Mouse (Mus musculus): ENCODE data around the gene Mxd3. TPM values are rescaled to one million over a fixed set of nuclear protein-coding genes. Genes with fewer than 3 reads are reported as not detected.

Gene Mxd3
- polyA plus RNA-seq, 1 experiment from 2014 or later: 8.5 TPM

DNA sequence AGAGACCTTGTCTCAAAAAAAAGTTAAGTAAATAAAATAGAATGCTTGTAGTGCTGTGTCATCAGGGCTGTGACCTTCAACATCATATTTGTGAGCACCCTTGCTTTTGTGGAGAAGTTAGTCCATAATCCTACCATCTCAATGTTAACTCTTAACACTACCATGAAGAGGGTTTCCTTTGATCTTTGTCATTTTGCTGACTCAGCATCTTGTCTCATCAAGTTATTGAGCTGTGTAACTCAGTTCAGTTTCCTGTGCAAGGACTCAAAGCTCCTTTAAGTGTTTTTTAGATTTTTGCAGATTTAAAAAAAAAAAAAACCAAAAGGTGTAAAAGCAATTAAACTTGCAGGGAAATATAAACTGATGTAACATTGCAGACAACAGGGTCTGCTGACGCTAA is 32.9 kb downstream of the Mxd3 start:
- H3K4me3 ChIP-seq (ENCODE audit: low read depth, low read length): no peak overlapping the region
- no peak overlapping the region for H3K9ac ChIP-seq (ENCODE audit: low read depth, low read length)
- H3K27me3 ChIP-seq (replicated peaks; ENCODE audit: control insufficient read depth, insufficient read depth, low read length): no peaks in the 10 kb centered on the region
- H3K27ac ChIP-seq (ENCODE audit: low read depth, low read length): no peak overlapping the region
- H3K9me3 ChIP-seq (ENCODE audit: control insufficient read depth): no peaks in the 10 kb centered on the region
- 96% methylated on average over 1 of the region's 1 CpGs for WGBS
- peaks cover 86% of the 10 kb centered on the region for H3K36me3 ChIP-seq (ENCODE audit: control insufficient read depth, insufficient read depth)
- no peak for TF ChIP-seq CTCF (IDR thresholded peaks at IDR 0.05; ENCODE audit: low read depth)
- no peak for ATAC-seq
- H3K4me2 ChIP-seq (replicated peaks; ENCODE audit: low read depth): no peak overlapping the region
- no peaks in the 10 kb centered on the region for H3K4me1 ChIP-seq (replicated peaks; ENCODE audit: control insufficient read depth, insufficient read depth, low read length)

DNA sequence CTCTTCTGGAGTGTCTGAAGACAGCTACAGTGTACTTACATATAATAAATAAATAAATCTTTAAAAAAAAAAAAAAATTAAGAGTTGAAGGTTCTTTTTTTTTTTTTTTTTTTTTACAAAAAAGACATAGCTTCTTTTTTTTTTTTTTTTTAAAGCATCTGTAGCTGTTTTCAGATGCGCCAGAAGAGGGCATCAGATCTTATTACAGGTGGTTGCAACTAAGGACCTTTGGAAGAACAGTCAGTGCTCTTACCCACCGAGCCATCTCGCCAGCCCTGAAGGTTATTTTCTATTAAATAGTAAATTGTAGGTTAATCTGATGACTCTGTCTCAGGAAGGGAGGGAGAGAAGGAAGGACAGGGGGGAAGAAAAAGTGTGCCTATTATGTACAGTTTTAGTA is 40.8 kb downstream of the Mxd3 start:
- no peak for ATAC-seq
- Histone ChIP-seq H3K27me3 (replicated peaks; ENCODE audit: control insufficient read depth, insufficient read depth, low read length) (no peaks in the 10 kb centered on the region), H3K36me3 (ENCODE audit: control insufficient read depth, insufficient read depth) (peaks cover 67% of the 10 kb centered on the region), H3K4me1 (replicated peaks; ENCODE audit: control insufficient read depth, insufficient read depth, low read length) (no peaks in the 10 kb centered on the region), H3K27ac (ENCODE audit: low read depth, low read length) (no peak overlapping the region), H3K4me3 (ENCODE audit: low read depth, low read length) (no peak overlapping the region), H3K9ac (ENCODE audit: low read depth, low read length) (no peak overlapping the region), H3K9me3 (ENCODE audit: control insufficient read depth) (no peaks in the 10 kb centered on the region), H3K4me2 (replicated peaks; ENCODE audit: low read depth) (no peak overlapping the region)
- 68% methylated on average over 3 of the region's 3 CpGs for WGBS
- peak; percentile 29; the same call in 1 of the 2 replicates for TF ChIP-seq CTCF (IDR thresholded peaks at IDR 0.05; ENCODE audit: low read depth)

- Histone ChIP-seq H3K4me1 (replicated peaks; ENCODE audit: control insufficient read depth, insufficient read depth, low read length) (no peaks in the 10 kb centered on the region), H3K27me3 (replicated peaks; ENCODE audit: control insufficient read depth, insufficient read depth, low read length) (no peaks in the 10 kb centered on the region), H3K9ac (ENCODE audit: low read depth, low read length) (no peak overlapping the region), H3K9me3 (ENCODE audit: control insufficient read depth) (no peaks in the 10 kb centered on the region), H3K27ac (ENCODE audit: low read depth, low read length) (peak overlapping the region; percentile 1; the same call in 1 of the 2 replicates), H3K4me3 (ENCODE audit: low read depth, low read length) (no peak overlapping the region), H3K36me3 (ENCODE audit: control insufficient read depth, insufficient read depth) (peaks cover 44% of the 10 kb centered on the region), H3K4me2 (replicated peaks; ENCODE audit: low read depth) (no peak overlapping the region)
- 72% methylated on average over 5 of the region's 5 CpGs for WGBS
- no peak for ATAC-seq
- TF ChIP-seq CTCF (IDR thresholded peaks at IDR 0.05; ENCODE audit: low read depth): no peak
Measured at GRCm38 (mm10) chr13:55277646-55278045, 52.0 kb downstream of the Mxd3 start.

GRCm38 (mm10) chr13:55277203-55277602 is 52.4 kb downstream of the Mxd3 start:
- Histone ChIP-seq H3K4me1 (replicated peaks; ENCODE audit: control insufficient read depth, insufficient read depth, low read length) (no peaks in the 10 kb centered on the region), H3K27ac (ENCODE audit: low read depth, low read length) (no peak overlapping the region), H3K9me3 (ENCODE audit: control insufficient read depth) (no peaks in the 10 kb centered on the region), H3K27me3 (replicated peaks; ENCODE audit: control insufficient read depth, insufficient read depth, low read length) (no peaks in the 10 kb centered on the region), H3K4me3 (ENCODE audit: low read depth, low read length) (no peak overlapping the region), H3K9ac (ENCODE audit: low read depth, low read length) (no peak overlapping the region), H3K36me3 (ENCODE audit: control insufficient read depth, insufficient read depth) (peaks cover 41% of the 10 kb centered on the region), H3K4me2 (replicated peaks; ENCODE audit: low read depth) (no peak overlapping the region)
- 86% methylated on average over 5 of the region's 5 CpGs for WGBS
- no peak for TF ChIP-seq CTCF (IDR thresholded peaks at IDR 0.05; ENCODE audit: low read depth)
- no peak for ATAC-seq

Other genes starting within 250 kb of the Mxd3 start
- 14.1 and 15.9 TPM in 2 replicates for gene Uimc1, start 229.5 kb downstream of the Mxd3 start, polyA plus RNA-seq (2015; fragmentation: Nextera tagmentation; extraction: Ambion mirVana)
- gene Zfp346, start 224.5 kb downstream of the Mxd3 start, polyA plus RNA-seq (2015; fragmentation: Nextera tagmentation; extraction: Ambion mirVana): 5.5 and 6.2 TPM in 2 replicates
- gene Gm17617, start 196.3 kb downstream of the Mxd3 start, polyA plus RNA-seq (2015; fragmentation: Nextera tagmentation; extraction: Ambion mirVana): not detected in 2 replicates
- 3.8 and 4.0 TPM in 2 replicates for gene Fgfr4, start 177.2 kb downstream of the Mxd3 start, polyA plus RNA-seq (2015; fragmentation: Nextera tagmentation; extraction: Ambion mirVana)
- 37.4 and 38.0 TPM in 2 replicates for gene Nsd1, start 120.0 kb downstream of the Mxd3 start, polyA plus RNA-seq (2015; fragmentation: Nextera tagmentation; extraction: Ambion mirVana)
- gene Prelid1, start 9.3 kb downstream of the Mxd3 start, polyA plus RNA-seq (2015; fragmentation: Nextera tagmentation; extraction: Ambion mirVana): 540 and 567 TPM in 2 replicates
- 142 and 156 TPM in 2 replicates for gene Rab24, start 7.9 kb downstream of the Mxd3 start, polyA plus RNA-seq (2015; fragmentation: Nextera tagmentation; extraction: Ambion mirVana)
- 85.3 and 93.0 TPM in 2 replicates for gene Lman2, start 33.0 kb upstream of the Mxd3 start, polyA plus RNA-seq (2015; fragmentation: Nextera tagmentation; extraction: Ambion mirVana)
- 1.2 and 1.3 TPM in 2 replicates for gene Rgs14, start 39.9 kb upstream of the Mxd3 start, polyA plus RNA-seq (2015; fragmentation: Nextera tagmentation; extraction: Ambion mirVana)
- 0.04 and 0.16 TPM in 2 replicates for gene Slc34a1, start 68.4 kb upstream of the Mxd3 start, polyA plus RNA-seq (2015; fragmentation: Nextera tagmentation; extraction: Ambion mirVana)
- not detected in 2 replicates for gene Pfn3, start 85.4 kb upstream of the Mxd3 start, polyA plus RNA-seq (2015; fragmentation: Nextera tagmentation; extraction: Ambion mirVana)
- 1.2 and 2.3 TPM in 2 replicates for gene F12, start 97.0 kb upstream of the Mxd3 start, polyA plus RNA-seq (2015; fragmentation: Nextera tagmentation; extraction: Ambion mirVana)
- gene Grk6, start 115.2 kb upstream of the Mxd3 start, polyA plus RNA-seq (2015; fragmentation: Nextera tagmentation; extraction: Ambion mirVana): 10.5 and 11.4 TPM in 2 replicates
- 0.14 and 0.27 TPM in 2 replicates for gene Prr7, start 134.4 kb upstream of the Mxd3 start, polyA plus RNA-seq (2015; fragmentation: Nextera tagmentation; extraction: Ambion mirVana)
- 31.3 and 34.8 TPM in 2 replicates for gene Dbn1, start 158.3 kb upstream of the Mxd3 start, polyA plus RNA-seq (2015; fragmentation: Nextera tagmentation; extraction: Ambion mirVana)
- 131 and 142 TPM in 2 replicates for gene Pdlim7, start 183.9 kb upstream of the Mxd3 start, polyA plus RNA-seq (2015; fragmentation: Nextera tagmentation; extraction: Ambion mirVana)
- 1.5 and 1.6 TPM in 2 replicates for gene Dok3, start 199.5 kb upstream of the Mxd3 start, polyA plus RNA-seq (2015; fragmentation: Nextera tagmentation; extraction: Ambion mirVana)
- 23.2 and 25.8 TPM in 2 replicates for gene Ddx41, start 206.8 kb upstream of the Mxd3 start, polyA plus RNA-seq (2015; fragmentation: Nextera tagmentation; extraction: Ambion mirVana)
- gene Fam193b, start 241.3 kb upstream of the Mxd3 start, polyA plus RNA-seq (2015; fragmentation: Nextera tagmentation; extraction: Ambion mirVana): 10.3 and 12.3 TPM in 2 replicates
- 57.3 and 63.3 TPM in 2 replicates for gene Tmed9, start 243.9 kb upstream of the Mxd3 start, polyA plus RNA-seq (2015; fragmentation: Nextera tagmentation; extraction: Ambion mirVana)

Measured in intestine, postnatal 0 days (tissue).